Mouse (Mus musculus) T-helper 17 cell (primary cell): ENCODE measurements around the gene Atp6v1g2.

Experiments
- in situ Hi-C, 2 experiments: fragments of 300-600 bp; cut with MboI, MseI; formaldehyde crosslinking; loops; 1 replicate in 1 of 2; 2 replicates in 1 of 2; pipeline ENCODE4 v1.15.1; 2025; ENCODE audit warnings: high pct_unique_total_duplicates in 2 of 2

Atp6v1g2 gene

DNA sequence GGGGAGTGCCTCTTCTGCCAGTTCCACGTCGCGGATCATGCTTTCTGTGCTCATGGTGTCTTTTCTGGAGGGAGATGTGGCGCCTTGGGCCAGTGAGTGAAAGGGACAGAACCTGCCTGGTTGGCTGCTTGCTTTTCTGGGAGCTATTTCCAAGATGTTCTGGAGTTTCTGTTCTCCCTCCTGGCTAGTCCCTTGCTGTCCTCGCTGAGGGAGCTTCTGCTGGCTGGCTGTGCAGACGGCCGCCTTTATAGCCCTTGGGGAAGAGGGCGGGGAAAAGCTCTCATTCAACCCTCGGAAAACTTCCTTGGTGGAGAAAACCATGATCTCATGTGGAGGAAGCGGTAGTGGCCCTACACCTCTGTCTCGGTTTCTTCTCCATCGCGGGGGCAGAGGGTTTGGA is 31.7 kb upstream of the Atp6v1g2 start, which contains the start of gene Tnf:
Gene Tnf, minus strand, starts transcription at position 221 of the 400 bp plus-strand sequence.
- in situ Hi-C loops = loop anchor here (5.0 to 25.0 kb wide), 2 partner anchors 36 to 1014 kb away; partner anchors contain the start of genes Psmb8 (in 2 of the 2), Psmb9 (in 2 of the 2), Tap1 (in 2 of the 2) and Nfkbil1 (in 1 of the 2)

DNA sequence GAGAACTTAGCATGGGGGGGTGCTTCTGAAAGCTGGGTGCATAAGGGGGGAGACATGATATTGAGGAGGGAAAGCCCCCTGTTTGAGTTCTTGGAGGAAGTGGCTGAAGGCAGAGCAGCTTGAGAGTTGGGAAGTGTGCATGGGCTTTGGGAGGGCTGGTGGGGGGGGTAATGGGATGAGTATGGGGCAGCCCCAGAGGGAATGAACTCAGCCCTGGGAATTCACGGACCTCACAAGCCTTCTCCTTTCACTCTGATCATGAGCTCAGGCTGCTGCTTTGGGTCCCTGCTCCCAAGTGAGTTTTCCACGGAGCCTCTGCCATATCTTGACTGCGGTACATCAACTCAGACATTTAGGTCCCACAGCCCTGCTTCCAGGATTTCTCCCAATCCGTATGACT is 31.0 kb upstream of the Atp6v1g2 start:
- in situ Hi-C loops = loop anchor here (5.0 to 25.0 kb wide), 2 partner anchors 35 to 1015 kb away; partner anchors contain the start of genes Psmb8 (in 2 of the 2), Psmb9 (in 2 of the 2), Tap1 (in 2 of the 2) and Nfkbil1 (in 1 of the 2)

DNA sequence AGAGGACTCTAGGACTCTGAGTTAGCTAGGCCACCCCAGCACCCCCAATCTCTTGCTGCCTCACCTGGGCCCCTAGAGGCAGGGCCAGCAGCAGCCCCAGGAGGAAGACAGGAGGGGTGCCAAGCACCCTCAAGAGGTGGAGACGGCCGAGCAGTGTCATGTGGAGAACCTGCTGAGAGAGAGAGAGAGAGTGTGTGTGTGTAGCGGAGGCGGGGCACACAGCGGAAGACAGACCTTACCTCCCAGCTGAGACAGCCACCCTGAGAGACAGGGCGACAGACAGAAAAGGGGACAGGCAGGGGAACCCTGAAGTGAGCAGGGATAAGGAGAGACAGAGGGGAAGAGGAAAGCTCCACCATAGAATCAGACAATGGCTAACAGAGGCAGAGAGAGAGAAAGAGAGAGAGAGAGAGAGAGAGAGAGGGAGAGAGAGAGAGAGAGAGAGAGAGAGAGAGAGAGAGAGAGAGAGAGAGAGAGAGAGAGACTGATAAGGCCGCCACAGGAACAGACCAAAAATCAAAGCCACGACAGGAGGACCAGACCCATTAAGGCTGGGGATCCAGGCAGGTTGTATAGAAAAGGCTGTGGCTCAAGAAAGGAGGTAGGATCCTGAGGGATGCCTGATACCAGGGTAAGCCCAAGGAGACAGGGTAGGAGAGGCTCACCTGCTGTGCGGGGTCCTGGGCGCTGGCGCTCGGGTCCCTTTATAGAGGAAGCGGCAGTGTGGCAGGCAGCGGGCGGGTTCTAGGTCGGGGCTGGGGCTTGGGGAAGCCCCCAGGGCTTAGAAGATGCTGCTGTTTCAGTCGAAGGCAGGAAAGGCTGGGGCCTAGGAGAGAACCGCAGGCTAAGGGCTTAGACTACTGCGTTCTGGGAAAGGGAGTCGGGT is 28.7 kb upstream of the Atp6v1g2 start, which contains the start of gene Lta:
Gene Lta, minus strand, starts transcription at position 858 of the 886 bp plus-strand sequence.
- in situ Hi-C loops = loop anchor here (5.0 to 25.0 kb wide), 2 partner anchors 33 to 1017 kb away; partner anchors contain the start of genes Psmb8 (in 2 of the 2), Psmb9 (in 2 of the 2), Tap1 (in 2 of the 2) and Nfkbil1 (in 1 of the 2)

DNA sequence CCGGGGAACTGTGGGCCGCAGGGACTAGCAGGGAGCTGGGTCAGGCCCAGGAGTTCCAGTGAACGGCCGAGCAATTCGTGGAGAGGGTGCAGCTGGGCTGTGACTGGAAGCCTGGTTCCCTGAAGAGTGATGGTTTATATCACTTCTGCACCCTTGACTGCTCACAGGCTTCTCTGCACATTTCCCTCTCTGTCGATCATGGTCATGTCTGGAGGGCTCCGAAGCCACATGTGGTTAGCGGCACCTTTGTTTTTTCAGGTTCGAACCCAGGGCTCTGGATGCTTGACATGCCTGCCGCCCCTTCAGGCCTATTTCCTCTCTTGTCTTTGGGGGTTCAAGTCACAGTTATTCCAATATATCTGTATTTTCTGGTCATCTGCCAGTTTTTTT is 28.1 kb upstream of the Atp6v1g2 start:
- in situ Hi-C loops = loop anchor here (25.0 kb wide), 1 partner anchor 1018 kb away; the partner anchor contains the start of genes Psmb8 (in 2 of the 2), Psmb9 (in 2 of the 2) and Tap1 (in 2 of the 2)

DNA sequence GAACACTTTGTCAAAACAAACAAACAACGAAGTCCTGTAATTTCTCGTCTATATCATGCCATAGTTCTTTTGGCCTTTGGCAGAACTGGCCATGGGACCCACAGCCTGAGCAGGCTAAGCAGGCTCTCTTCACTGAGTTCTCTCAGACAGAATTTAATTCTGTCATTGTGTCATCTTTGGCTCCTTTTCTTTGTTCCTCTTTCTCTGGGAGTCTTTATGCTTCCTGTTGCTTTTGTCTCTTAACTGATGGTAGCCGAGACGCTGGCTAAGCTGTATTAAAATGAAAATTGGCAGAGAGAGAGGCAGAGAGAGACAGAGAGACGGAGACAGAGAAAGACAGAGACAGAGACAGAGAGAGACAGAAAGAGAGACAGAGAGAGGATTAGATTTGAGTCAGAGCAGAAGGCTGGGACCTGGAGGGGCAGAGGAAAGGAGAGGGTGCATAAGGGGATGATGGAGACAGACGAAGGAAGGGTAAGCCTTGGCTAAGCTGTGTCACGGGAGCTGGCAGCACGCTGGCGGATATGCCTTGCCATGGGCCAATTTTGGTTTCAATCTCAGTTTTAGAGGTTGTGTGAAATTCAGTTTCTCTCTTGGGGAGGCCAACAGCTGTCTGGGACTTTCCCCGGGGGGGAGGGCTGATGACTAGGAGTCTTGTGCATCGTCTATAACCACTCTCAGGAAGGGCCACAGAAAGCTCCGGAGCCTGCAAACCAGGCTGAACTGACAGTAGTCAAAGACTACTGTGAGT is 23.5 kb upstream of the Atp6v1g2 start:
- in situ Hi-C loops = loop anchor here (10.0 to 25.0 kb wide), 2 partner anchors 815 to 1023 kb away; partner anchors contain the start of genes Psmb8 (in 2 of the 2), Psmb9 (in 2 of the 2), Tap1 (in 2 of the 2) and BC051142 (in 1 of the 2)

DNA sequence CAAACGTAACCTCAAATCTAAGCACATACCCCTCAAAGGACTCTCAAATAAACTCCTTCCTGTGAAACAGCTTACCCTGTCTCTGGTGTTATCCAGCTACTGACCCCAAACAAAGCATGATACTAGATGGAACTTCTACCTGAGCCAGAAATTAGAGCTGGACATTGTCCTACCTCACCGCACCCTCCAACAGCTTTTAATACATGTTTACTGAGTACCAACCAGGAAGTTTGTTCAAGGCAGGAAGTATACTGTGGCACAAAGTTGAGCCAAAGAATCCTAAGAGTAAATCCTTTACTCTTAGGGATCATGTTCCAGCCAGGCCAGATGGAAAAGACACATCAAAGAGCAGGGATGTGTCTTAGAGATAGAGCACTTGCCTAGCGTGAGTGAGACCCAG is 22.9 kb upstream of the Atp6v1g2 start:
- in situ Hi-C loops = loop anchor here (10.0 to 25.0 kb wide), 2 partner anchors 816 to 1023 kb away; partner anchors contain the start of genes Psmb8 (in 2 of the 2), Psmb9 (in 2 of the 2), Tap1 (in 2 of the 2) and BC051142 (in 1 of the 2)

DNA sequence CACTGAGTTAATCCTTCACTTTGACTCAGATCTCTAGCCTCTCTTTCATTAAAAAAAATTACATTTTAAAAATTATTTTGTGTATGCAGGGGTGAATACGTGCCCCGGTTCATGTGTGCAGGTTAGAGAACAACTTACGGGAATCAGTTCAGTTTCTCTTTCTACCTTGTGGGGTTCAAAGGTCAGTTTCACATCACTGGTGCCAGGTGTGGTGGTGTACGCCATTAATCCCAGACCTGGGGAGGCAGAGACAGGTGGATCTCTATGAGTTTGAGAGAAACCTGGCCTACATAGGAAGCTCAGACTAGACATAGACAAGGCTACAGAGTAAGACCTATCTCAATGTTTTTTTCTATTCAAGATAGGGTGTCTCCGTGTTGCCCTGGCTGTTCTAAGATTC is 20.4 kb upstream of the Atp6v1g2 start:
- in situ Hi-C loops = loop anchor here (10.0 to 25.0 kb wide), 2 partner anchors 818 to 1026 kb away; partner anchors contain the start of genes Psmb8 (in 2 of the 2), Psmb9 (in 2 of the 2), Tap1 (in 2 of the 2) and BC051142 (in 1 of the 2)

DNA sequence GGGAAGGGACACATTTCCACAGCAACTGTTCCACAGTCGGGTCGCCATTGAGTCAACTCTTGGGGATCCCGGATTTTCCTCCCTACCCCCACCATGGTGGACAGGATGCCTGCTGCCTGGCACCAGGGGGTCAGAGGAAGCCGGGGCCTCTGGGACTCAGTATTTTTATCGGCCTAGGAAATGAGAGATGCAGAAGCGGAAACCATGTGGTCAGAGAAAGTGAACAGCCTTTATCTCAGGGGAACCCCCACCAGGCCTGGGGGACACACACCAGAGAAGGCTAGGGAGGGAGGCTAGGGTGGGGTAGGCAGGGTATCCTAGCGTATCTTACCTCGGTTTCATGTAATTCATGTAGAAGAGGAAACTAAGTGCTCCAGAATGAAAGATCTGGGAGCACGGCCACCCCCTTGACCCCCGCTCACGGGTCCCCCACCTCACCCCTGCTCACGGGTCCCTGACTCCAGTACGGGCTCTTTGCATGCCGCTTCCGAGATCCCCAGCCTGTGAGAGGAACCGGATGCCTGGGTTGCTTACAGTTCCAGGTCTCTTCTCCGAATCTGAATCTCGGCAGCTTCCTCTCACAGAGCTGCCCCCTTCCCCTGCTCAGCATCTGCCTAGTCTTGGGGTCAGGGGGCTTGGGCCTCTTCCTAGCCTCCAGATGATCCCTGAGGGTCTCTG is 14.8 kb upstream of the Atp6v1g2 start:
- in situ Hi-C loops = loop anchor here (10.0 to 25.0 kb wide), 2 partner anchors 824 to 1031 kb away; partner anchors contain the start of genes Psmb8 (in 2 of the 2), Psmb9 (in 2 of the 2), Tap1 (in 2 of the 2) and BC051142 (in 1 of the 2)

DNA sequence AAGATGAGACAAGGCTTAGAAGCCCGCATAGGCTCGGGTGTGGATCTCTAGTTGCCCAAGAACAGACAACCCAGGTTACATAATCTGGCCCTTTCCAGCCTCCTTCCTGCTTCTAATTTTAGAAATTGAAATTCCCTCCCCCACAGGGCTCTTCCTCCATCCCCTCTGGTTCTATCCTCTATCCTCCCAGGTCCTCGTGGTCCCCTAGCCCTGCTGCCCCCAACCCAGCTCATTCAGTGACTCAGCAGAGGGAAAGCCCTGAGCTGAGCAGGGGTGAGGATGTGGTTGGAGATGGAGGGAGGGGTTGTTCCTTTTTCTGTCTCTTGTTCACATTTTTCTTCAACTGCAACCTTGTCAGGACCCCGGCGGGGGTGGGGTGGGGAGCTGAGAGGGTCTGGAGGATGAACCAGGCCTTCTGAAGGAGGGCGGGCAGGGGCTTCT is 13.8 kb upstream of the Atp6v1g2 start:
- in situ Hi-C loops = loop anchor here (10.0 to 25.0 kb wide), 2 partner anchors 825 to 1032 kb away; partner anchors contain the start of genes Psmb8 (in 2 of the 2), Psmb9 (in 2 of the 2), Tap1 (in 2 of the 2) and BC051142 (in 1 of the 2)

DNA sequence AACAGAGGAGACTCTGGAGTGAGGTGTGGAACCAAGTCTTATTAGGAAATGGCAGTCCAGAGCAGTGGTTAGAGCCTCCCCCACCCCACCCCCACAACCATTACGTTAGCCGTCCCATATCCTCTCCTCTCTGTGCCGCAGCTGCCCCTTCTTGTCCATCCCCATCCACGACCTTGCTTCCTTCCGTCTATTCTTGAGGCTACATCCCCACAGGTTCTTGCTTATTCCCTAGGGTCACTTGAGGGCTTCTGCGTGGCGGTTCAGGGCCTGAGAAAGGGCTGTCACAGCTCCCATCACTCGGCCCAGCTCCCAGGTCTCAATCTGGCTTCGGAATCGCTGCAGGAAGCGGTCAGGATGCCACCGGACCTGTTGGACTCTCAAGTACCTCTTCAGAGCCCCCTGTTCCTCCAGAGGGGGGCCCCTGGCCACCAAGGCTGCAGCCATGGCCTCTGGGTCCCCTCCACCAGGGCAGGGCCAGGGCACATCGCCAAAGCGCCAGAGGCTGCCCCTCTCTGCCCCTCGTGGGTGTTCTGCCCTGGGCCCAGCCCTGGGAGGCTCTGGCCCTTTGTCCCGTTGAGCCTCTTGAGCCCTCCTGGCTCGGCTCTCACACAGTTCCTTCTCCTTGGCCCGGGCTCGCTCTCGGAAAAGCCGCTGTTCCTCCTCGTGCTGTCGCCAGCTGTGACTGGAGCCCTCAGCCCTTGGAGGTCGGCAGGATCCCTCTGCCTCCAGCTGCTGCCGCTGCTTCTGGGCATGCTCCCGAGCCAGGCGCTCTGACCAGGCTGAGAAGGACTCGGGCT is 13.1 kb upstream of the Atp6v1g2 start, which contains the start of gene Gm16181:
Gene Gm16181, plus strand, starts transcription at position 679 of the 797 bp plus-strand sequence.
- in situ Hi-C loops = loop anchor here (25.0 kb wide), 1 partner anchor 1033 kb away; the partner anchor contains the start of genes Psmb8 (in 2 of the 2), Psmb9 (in 2 of the 2) and Tap1 (in 2 of the 2)

DNA sequence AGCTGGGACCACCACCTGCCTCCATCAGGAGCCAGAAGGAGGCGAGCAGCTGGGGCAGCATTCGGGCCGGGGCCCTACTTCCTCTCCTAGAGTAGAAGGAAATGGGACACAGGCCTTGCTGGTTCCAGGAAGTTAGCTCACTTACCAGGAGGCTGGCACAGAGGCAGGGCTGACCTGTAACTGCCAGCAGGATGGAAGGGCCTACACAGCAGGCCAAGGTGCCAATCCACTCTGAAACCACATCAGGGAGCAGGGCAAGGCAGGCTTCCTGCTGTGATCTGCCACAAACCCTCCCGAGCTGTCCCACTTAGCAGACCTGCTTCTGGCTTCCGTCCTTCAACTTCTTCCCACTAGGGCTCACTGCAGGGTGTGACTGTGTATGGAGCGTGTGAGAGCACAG is 11.2 kb upstream of the Atp6v1g2 start:
- in situ Hi-C loops = loop anchor here (25.0 kb wide), 1 partner anchor 1035 kb away; the partner anchor contains the start of genes Psmb8 (in 2 of the 2), Psmb9 (in 2 of the 2) and Tap1 (in 2 of the 2)

DNA sequence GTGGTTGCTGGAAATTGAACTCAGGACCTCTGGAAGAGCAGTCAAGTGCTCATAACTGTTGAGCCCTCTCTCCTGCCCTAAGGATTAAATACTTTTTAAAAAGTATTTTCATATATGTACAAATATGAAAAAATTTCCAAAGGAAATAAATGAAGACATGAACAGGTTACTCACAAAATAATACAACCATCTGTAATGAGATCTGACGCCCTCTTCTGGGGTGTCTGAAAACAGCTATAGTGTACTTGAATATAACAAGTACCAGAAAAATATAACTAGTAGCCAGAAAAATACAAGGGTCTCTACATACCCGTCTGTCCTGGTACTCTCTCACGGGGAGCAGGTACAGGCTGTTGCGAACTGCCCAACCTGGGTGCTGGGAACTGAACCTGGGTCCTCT is 8.8 kb upstream of the Atp6v1g2 start:
- in situ Hi-C loops = loop anchor here (25.0 kb wide), 2 partner anchors 1037 to 1112 kb away; partner anchors contain the start of genes Psmb8 (in 2 of the 2), Psmb9 (in 2 of the 2), Tap1 (in 2 of the 2) and Brd2 (in 1 of the 2)

DNA sequence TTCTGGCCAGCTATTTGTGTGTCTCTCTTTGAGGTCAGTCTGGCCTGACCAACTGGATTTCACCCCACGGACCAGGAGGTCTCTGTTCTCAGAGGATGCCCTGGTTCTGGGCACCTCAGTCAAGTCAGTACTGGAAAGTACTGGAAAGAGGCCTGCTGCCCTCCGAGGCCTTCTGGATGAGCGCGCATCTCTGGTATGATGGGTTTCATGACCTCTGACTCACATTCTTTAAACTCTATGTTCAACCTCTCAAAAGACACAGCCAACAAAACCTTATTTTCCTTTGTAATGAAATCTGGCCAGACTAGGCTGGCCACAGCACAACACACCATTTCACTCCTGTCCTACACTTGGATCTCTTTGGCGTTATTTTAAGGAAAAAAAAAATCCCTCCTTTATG is 8.0 kb upstream of the Atp6v1g2 start:
- in situ Hi-C loops = loop anchor here in 1 of 2 experiments (25.0 kb wide), 1 partner anchor 1113 kb away; the partner anchor contains the start of genes Brd2 and H2-DMa

DNA sequence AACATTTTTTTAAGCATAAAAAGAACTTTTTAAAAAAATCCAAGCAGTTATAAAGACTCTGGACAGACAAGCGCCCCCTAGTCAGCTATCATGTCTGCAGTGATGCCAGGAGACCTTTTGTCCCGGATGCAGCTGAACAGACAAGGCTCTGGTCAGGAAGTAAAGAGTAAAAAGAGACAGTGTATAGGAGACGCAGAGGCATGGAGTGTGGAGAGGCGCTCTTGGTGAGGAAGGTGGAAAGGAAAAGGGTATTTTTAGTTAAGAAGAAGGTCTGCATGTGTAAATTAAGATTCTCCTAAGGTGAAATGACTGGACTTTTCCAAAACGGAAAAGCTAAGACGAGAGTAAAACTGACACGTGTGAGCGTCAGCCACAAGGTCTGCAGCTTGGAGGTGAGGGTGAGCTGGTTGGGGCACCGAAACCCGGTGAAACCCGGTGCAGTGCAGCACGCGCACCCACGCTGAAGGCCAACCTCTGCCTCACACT is 6.9 kb upstream of the Atp6v1g2 start:
- in situ Hi-C loops = loop anchor here in 1 of 2 experiments (25.0 kb wide), 1 partner anchor 1114 kb away; the partner anchor contains the start of genes Brd2 and H2-DMa

DNA sequence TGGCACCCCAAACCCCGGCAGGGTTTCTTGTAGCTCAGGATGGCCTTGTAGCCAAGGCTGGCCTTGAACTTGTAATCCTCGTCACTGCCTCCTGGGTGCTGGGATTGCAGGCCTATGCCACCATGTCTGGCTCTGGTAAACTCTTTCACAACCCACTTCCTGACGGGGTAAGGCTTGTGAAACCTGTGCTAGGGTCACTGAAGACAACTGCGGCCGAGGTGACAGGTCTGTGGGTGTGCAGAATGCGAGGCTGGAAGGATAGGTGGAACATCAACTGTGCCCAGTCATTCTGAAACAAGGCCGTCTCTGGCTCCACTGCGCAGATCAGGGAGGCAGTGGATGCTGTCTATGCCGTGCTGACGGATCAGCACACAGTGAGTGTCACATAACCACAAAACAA is 2.4 kb upstream of the Atp6v1g2 start:
- in situ Hi-C loops = loop anchor here (5.0 to 25.0 kb wide), 3 partner anchors 59 to 1119 kb away; partner anchors contain the start of genes Brd2 (in 1 of the 2), H2-DMa (in 1 of the 2) and Vars (in 1 of the 2)

DNA sequence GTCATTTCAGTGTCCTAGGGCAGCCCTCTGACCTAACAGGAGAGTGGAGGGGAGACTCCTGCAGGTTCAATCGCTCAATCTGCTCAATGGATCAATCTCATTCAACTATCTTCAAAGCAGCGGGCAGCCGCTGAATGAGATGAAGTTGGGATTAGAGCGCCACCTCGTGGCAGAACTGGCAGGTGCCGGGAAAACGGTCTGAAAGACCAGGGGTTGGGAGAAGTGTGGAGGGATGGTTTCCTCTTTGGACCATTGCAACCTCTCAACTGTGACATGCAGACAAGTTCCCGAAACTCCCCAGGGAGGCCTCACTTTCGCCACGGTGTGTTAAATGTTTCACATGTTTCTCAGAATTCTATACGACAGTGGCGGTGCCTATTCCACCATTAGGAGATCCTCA is 1.4 kb upstream of the Atp6v1g2 start:
- in situ Hi-C loops = loop anchor here (5.0 to 25.0 kb wide), 3 partner anchors 60 to 1120 kb away; partner anchors contain the start of genes Brd2 (in 1 of the 2), H2-DMa (in 1 of the 2) and Vars (in 1 of the 2)

DNA sequence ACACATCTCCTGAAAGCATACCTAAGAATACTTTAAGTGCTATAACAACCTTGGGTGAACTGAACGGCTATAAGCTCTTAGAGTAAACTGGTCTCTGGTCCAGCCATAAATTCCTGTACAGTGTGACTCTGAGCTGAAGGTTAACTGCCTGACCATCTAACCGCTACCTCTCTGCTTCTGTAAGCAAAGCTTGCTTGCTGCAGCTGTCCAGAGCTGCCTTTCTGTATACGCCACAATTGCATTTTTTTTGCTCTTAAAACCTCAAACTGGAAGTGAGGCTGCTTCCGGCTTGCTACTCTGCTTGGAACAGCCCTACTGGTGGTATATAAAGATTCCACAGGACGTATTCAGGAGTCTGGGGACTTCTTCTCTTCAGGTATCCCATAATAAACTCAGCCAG is 801 bp upstream of the Atp6v1g2 start:
- in situ Hi-C loops = loop anchor here (5.0 to 25.0 kb wide), 3 partner anchors 60 to 1120 kb away; partner anchors contain the start of genes Brd2 (in 1 of the 2), H2-DMa (in 1 of the 2) and Vars (in 1 of the 2)

DNA sequence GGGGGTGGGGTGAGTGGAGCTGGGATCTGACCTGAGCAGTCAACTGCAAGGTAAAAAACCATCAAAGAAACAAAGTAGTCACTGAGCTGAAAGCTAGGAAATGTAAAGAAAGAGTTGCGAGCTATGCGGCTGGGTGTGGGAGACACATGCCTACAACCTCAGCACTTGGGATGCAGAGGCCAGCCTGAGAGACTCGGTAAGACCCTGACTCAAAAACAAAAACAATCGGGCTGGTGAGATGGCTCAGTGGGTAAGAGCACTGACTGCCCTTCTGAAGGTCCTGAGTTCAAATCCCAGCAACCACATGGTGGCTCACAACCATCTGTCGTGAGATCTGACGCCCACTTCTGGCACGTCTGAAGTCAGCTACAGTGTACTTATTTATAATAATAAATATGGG is 630 bp downstream of the Atp6v1g2 start:
- in situ Hi-C loops = loop anchor here (5.0 to 25.0 kb wide), 3 partner anchors 62 to 1122 kb away; partner anchors contain the start of genes Brd2 (in 1 of the 2), H2-DMa (in 1 of the 2) and Vars (in 1 of the 2)
